Mouse (Mus musculus): ENCODE data around the gene Exph5.
A peak's percentile ranks its signal among the peaks of the same experiment; 100 is the strongest.

- 0 out of 2 replicates have a peak, but pooled peaks have one; percentile 15 for TF ChIP-seq CTCF (IDR thresholded peaks at IDR 0.05; ENCODE audit: extremely low read depth, insufficient read depth, insufficient read length, insufficient replicate concordance)
- no peak for TF ChIP-seq POLR2A (IDR thresholded peaks at IDR 0.05; ENCODE audit: low read depth, low read length)
Observed at GRCm38 (mm10) chr9:53376820-53377219, 75.3 kb downstream of the Exph5 start.

Data from spleen, adult 2 months (tissue).